Mouse (Mus musculus): ENCODE results near the gene Rwdd2a. TPM values are rescaled to one million over a fixed set of nuclear protein-coding genes. Genes with fewer than 3 reads are reported as not detected.
"Not testable (repeated sequence)": the region's sequence is repeated elsewhere in the genome, so short reads cannot be mapped to it uniquely, and the experiment has no call there.

Gene Rwdd2a
- polyA plus RNA-seq, 2 experiments, result 2.2 to 3.5 TPM

DNA sequence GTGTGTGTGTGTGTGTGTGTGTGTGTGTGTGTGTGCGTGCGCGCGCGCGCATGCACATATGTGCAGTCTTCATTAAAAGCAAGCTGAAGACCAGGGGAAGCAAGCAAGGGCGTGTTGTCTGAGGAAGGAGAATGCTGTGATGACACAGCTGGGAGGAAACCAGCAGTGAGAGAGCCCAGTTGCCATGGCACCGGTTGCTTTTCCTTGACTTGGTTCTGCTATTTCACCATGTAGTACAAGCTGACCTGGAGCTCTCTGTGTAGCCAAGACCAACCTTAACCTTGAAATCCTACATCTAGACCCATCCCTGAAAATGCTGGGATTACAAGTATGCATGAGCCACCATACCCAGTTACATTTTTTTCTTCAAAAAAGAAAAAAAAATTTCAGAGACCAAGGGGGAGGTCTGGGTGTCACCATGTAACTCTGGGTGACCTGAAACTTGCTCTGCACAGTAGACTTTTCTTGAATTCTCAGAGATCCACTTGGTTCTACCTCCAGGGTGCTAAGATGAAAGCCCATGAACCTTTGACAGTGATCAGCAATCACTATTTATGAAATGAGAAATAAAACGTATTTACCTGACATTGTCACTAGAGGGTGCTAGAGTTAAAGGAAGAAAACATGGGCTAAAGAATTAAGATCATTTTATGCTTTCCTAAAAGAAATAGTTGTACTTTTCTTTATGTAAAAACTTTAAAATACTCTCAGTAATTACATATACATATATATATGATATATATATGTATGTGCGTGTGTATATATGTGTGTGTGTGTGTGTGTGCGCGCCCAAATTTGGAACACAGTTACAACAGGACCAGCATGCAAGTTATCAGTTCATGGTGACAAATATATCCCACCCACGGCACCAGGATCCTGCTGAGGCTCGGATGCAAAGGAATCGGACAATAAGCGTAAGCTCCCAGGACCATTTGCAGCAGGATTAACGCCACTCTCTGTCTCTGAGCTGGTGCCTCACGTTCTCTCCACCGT is 21.2 kb downstream of the Rwdd2a start:
- Histone ChIP-seq H3K4me1 (ENCODE audit: control insufficient read depth, insufficient read depth, low read length) (no peaks in the 10 kb centered on the region), H3K27ac (replicated peaks; ENCODE audit: low read depth, low read length) (no peak overlapping the region), H3K9ac (ENCODE audit: low read depth, low read length, severe bottlenecking) (no peak overlapping the region), H3K4me3 (replicated peaks; ENCODE audit: low read length) (no peak overlapping the region), H3K36me3 (ENCODE audit: control insufficient read depth, insufficient read depth, low read length) (0 out of 2 replicates have a peak, but pooled peaks cover 1% of the 10 kb centered on the region), H3K4me2 (replicated peaks; ENCODE audit: low read depth, low read length, severe bottlenecking) (no peak overlapping the region), H3K9me3 (ENCODE audit: control insufficient read depth, low read length) (no peaks in the 10 kb centered on the region), H3K27me3 (ENCODE audit: control insufficient read depth, insufficient read depth, low read length) (no peaks in the 10 kb centered on the region)
- no peak for TF ChIP-seq POLR2A (IDR thresholded peaks at IDR 0.05; ENCODE audit: borderline replicate concordance, extremely low read depth, insufficient read depth, insufficient read length)
- 75% methylated on average over 19 of the region's 19 CpGs for WGBS
- DNase-seq (ENCODE audit: low spot score), result peak; percentile 34
- no peak for ATAC-seq (ENCODE audit: low FRiP score, low read depth)

- not testable (repeated sequence) for H3K4me3 ChIP-seq (replicated peaks; ENCODE audit: low read length); H3K4me1 ChIP-seq (ENCODE audit: control insufficient read depth, insufficient read depth, low read length); H3K9me3 ChIP-seq (ENCODE audit: control insufficient read depth, low read length); H3K36me3 ChIP-seq (ENCODE audit: control insufficient read depth, insufficient read depth, low read length); H3K9ac ChIP-seq (ENCODE audit: low read depth, low read length, severe bottlenecking); DNase-seq (ENCODE audit: low spot score); H3K27ac ChIP-seq (replicated peaks; ENCODE audit: low read depth, low read length); ATAC-seq (ENCODE audit: low FRiP score, low read depth); H3K27me3 ChIP-seq (ENCODE audit: control insufficient read depth, insufficient read depth, low read length); H3K4me2 ChIP-seq (replicated peaks; ENCODE audit: low read depth, low read length, severe bottlenecking)
- WGBS, result 56% methylated on average over 9 of the region's 10 CpGs
These were observed 22.6 kb downstream of the Rwdd2a start for GRCm38 (mm10) chr9:86594357-86594767.

DNA sequence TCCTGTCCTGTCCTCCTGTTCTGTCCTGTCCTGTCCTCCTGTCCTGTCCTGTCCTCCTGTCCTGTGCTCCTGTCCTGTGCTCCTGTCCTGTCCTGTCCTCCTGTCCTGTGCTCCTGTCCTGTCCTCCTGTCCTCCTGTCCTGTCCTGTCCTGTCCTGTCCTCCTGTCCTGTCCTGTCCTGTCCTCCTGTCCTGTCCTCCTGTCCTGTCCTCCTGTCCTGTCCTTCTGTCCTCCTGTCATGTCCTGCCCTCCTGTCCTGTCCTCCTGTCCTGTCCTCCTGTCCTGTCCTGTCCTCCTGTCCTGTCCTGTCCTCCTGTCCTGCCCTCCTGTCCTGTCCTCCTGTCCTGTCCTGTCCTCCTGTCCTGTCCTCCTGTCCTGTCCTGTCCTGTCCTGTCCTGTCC is 25.2 kb downstream of the Rwdd2a start:
- H3K27ac ChIP-seq (replicated peaks; ENCODE audit: low read depth, low read length); H3K36me3 ChIP-seq (ENCODE audit: control insufficient read depth, insufficient read depth, low read length); H3K4me2 ChIP-seq (replicated peaks; ENCODE audit: low read depth, low read length, severe bottlenecking); ATAC-seq (ENCODE audit: low FRiP score, low read depth); H3K27me3 ChIP-seq (ENCODE audit: control insufficient read depth, insufficient read depth, low read length); DNase-seq (ENCODE audit: low spot score); H3K9me3 ChIP-seq (ENCODE audit: control insufficient read depth, low read length); H3K4me1 ChIP-seq (ENCODE audit: control insufficient read depth, insufficient read depth, low read length); H3K9ac ChIP-seq (ENCODE audit: low read depth, low read length, severe bottlenecking); H3K4me3 ChIP-seq (replicated peaks; ENCODE audit: low read length): not testable (repeated sequence)

GRCm38 (mm10) chr9:86599723-86600303 is 28.0 kb downstream of the Rwdd2a start:
- H3K9me3 ChIP-seq (ENCODE audit: control insufficient read depth, low read length), result no peaks in the 10 kb centered on the region

GRCm38 (mm10) chr9:86605776-86606175 is 34.0 kb downstream of the Rwdd2a start:
- Histone ChIP-seq H3K9ac (ENCODE audit: low read depth, low read length, severe bottlenecking) (no peak overlapping the region), H3K27me3 (ENCODE audit: control insufficient read depth, insufficient read depth, low read length) (no peaks in the 10 kb centered on the region), H3K4me1 (ENCODE audit: control insufficient read depth, insufficient read depth, low read length) (0 out of 2 replicates have a peak, but pooled peaks cover 4% of the 10 kb centered on the region), H3K4me2 (replicated peaks; ENCODE audit: low read depth, low read length, severe bottlenecking) (no peak overlapping the region), H3K36me3 (ENCODE audit: control insufficient read depth, insufficient read depth, low read length) (no peaks in the 10 kb centered on the region), H3K27ac (replicated peaks; ENCODE audit: low read depth, low read length) (no peak overlapping the region), H3K9me3 (ENCODE audit: control insufficient read depth, low read length) (no peaks in the 10 kb centered on the region), H3K4me3 (replicated peaks; ENCODE audit: low read length) (no peak overlapping the region)
- DNase-seq (ENCODE audit: low spot score) (peak; percentile 65), ATAC-seq (ENCODE audit: low FRiP score, low read depth) (no peak)
- no peak for TF ChIP-seq POLR2A (IDR thresholded peaks at IDR 0.05; ENCODE audit: borderline replicate concordance, extremely low read depth, insufficient read depth, insufficient read length)
- 63% methylated on average over 6 of the region's 6 CpGs for WGBS

More at GRCm38 (mm10) chr9:86599723-86600303, 28.0 kb downstream of the Rwdd2a start:
- H3K4me3 ChIP-seq (replicated peaks; ENCODE audit: low read length), result no peak overlapping the region
- WGBS, result 45% methylated on average over 8 of the region's 8 CpGs
- no peak overlapping the region for H3K27ac ChIP-seq (replicated peaks; ENCODE audit: low read depth, low read length)
- H3K27me3 ChIP-seq (ENCODE audit: control insufficient read depth, insufficient read depth, low read length), result no peaks in the 10 kb centered on the region
- 0 out of 2 replicates have a peak, but pooled peaks cover 2% of the 10 kb centered on the region for H3K36me3 ChIP-seq (ENCODE audit: control insufficient read depth, insufficient read depth, low read length)
- no peak for TF ChIP-seq POLR2A (IDR thresholded peaks at IDR 0.05; ENCODE audit: borderline replicate concordance, extremely low read depth, insufficient read depth, insufficient read length)
- H3K4me2 ChIP-seq (replicated peaks; ENCODE audit: low read depth, low read length, severe bottlenecking), result no peak overlapping the region
- H3K4me1 ChIP-seq (ENCODE audit: control insufficient read depth, insufficient read depth, low read length), result no peaks in the 10 kb centered on the region
- H3K9ac ChIP-seq (ENCODE audit: low read depth, low read length, severe bottlenecking), result no peak overlapping the region
- DNase-seq (ENCODE audit: low spot score), result no peak
- ATAC-seq (ENCODE audit: low FRiP score, low read depth), result no peak
